Mouse (Mus musculus): ENCODE data around the gene Sh2b2. TPM values are rescaled to one million over a fixed set of nuclear protein-coding genes. Genes with fewer than 3 reads are reported as not detected.

Gene Sh2b2
- polyA plus RNA-seq, 1 experiment, result 1.3 TPM

GRCm38 (mm10) chr5:136243851-136244761, 2.2 kb downstream of the Sh2b2 start:
- peak overlapping the region; percentile 61 for H3K4me3 ChIP-seq (ENCODE audit: insufficient read depth, low read length)
- no peaks in the 10 kb centered on the region for H3K4me1 ChIP-seq (ENCODE audit: control insufficient read depth, insufficient read depth, low read length)
- H3K27ac ChIP-seq (ENCODE audit: insufficient read depth, low read length), result no peak overlapping the region
- no peak for TF ChIP-seq POLR2A (IDR thresholded peaks at IDR 0.05; ENCODE audit: low read depth, low read length)
- no peak for TF ChIP-seq CTCF (IDR thresholded peaks at IDR 0.05; ENCODE audit: borderline replicate concordance, insufficient read depth, low read length)

GRCm38 (mm10) chr5:136241161-136241560, 5.2 kb downstream of the Sh2b2 start:
- Histone ChIP-seq H3K4me3 (ENCODE audit: insufficient read depth, low read length) (no peak overlapping the region), H3K4me1 (ENCODE audit: control insufficient read depth, insufficient read depth, low read length) (no peaks in the 10 kb centered on the region)
- TF ChIP-seq CTCF (IDR thresholded peaks at IDR 0.05; ENCODE audit: borderline replicate concordance, insufficient read depth, low read length), result no peak
- TF ChIP-seq POLR2A (IDR thresholded peaks at IDR 0.05; ENCODE audit: low read depth, low read length), result no peak

GRCm38 (mm10) chr5:136240381-136240780, 6.0 kb downstream of the Sh2b2 start:
- H3K27ac ChIP-seq (ENCODE audit: insufficient read depth, low read length), result no peak overlapping the region
- H3K4me3 ChIP-seq (ENCODE audit: insufficient read depth, low read length), result no peak overlapping the region
- TF ChIP-seq CTCF (IDR thresholded peaks at IDR 0.05; ENCODE audit: borderline replicate concordance, insufficient read depth, low read length), result no peak
- no peak for TF ChIP-seq POLR2A (IDR thresholded peaks at IDR 0.05; ENCODE audit: low read depth, low read length)
- H3K4me1 ChIP-seq (ENCODE audit: control insufficient read depth, insufficient read depth, low read length), result no peaks in the 10 kb centered on the region

More at GRCm38 (mm10) chr5:136241161-136241560, 5.2 kb downstream of the Sh2b2 start:
- H3K27ac ChIP-seq (ENCODE audit: insufficient read depth, low read length), result no peak overlapping the region

GRCm38 (mm10) chr5:136237607-136238006, 8.7 kb downstream of the Sh2b2 start:
- Histone ChIP-seq H3K4me1 (ENCODE audit: control insufficient read depth, insufficient read depth, low read length) (no peaks in the 10 kb centered on the region), H3K27ac (ENCODE audit: insufficient read depth, low read length) (no peak overlapping the region), H3K4me3 (ENCODE audit: insufficient read depth, low read length) (no peak overlapping the region)
- TF ChIP-seq CTCF (IDR thresholded peaks at IDR 0.05; ENCODE audit: borderline replicate concordance, insufficient read depth, low read length) (no peak), POLR2A (IDR thresholded peaks at IDR 0.05; ENCODE audit: low read depth, low read length) (no peak)

GRCm38 (mm10) chr5:136236611-136237010, 9.7 kb downstream of the Sh2b2 start:
- no peak for TF ChIP-seq CTCF (IDR thresholded peaks at IDR 0.05; ENCODE audit: borderline replicate concordance, insufficient read depth, low read length)
- no peak for TF ChIP-seq POLR2A (IDR thresholded peaks at IDR 0.05; ENCODE audit: low read depth, low read length)
- no peaks in the 10 kb centered on the region for H3K4me1 ChIP-seq (ENCODE audit: control insufficient read depth, insufficient read depth, low read length)
- no peak overlapping the region for H3K4me3 ChIP-seq (ENCODE audit: insufficient read depth, low read length)
- no peak overlapping the region for H3K27ac ChIP-seq (ENCODE audit: insufficient read depth, low read length)

GRCm38 (mm10) chr5:136230348-136231035, 15.9 kb downstream of the Sh2b2 start:
- no peak overlapping the region for H3K4me3 ChIP-seq (ENCODE audit: insufficient read depth, low read length)
- TF ChIP-seq POLR2A (IDR thresholded peaks at IDR 0.05; ENCODE audit: low read depth, low read length) (no peak), CTCF (IDR thresholded peaks at IDR 0.05; ENCODE audit: borderline replicate concordance, insufficient read depth, low read length) (no peak)
- no peaks in the 10 kb centered on the region for H3K4me1 ChIP-seq (ENCODE audit: control insufficient read depth, insufficient read depth, low read length)
- no peak overlapping the region for H3K27ac ChIP-seq (ENCODE audit: insufficient read depth, low read length)

- Histone ChIP-seq H3K4me3 (ENCODE audit: insufficient read depth, low read length) (no peak overlapping the region), H3K27ac (ENCODE audit: insufficient read depth, low read length) (no peak overlapping the region), H3K4me1 (ENCODE audit: control insufficient read depth, insufficient read depth, low read length) (no peaks in the 10 kb centered on the region)
- no peak for TF ChIP-seq POLR2A (IDR thresholded peaks at IDR 0.05; ENCODE audit: low read depth, low read length)
- no peak for TF ChIP-seq CTCF (IDR thresholded peaks at IDR 0.05; ENCODE audit: borderline replicate concordance, insufficient read depth, low read length)
Observed at GRCm38 (mm10) chr5:136226246-136226876, 20.0 kb downstream of the Sh2b2 start.

GRCm38 (mm10) chr5:136218585-136218984, 27.8 kb downstream of the Sh2b2 start:
- no peaks in the 10 kb centered on the region for H3K4me1 ChIP-seq (ENCODE audit: control insufficient read depth, insufficient read depth, low read length)
- H3K27ac ChIP-seq (ENCODE audit: insufficient read depth, low read length), result no peak overlapping the region
- TF ChIP-seq CTCF (IDR thresholded peaks at IDR 0.05; ENCODE audit: borderline replicate concordance, insufficient read depth, low read length), result no peak
- H3K4me3 ChIP-seq (ENCODE audit: insufficient read depth, low read length), result no peak overlapping the region

- Histone ChIP-seq H3K27ac (ENCODE audit: insufficient read depth, low read length) (no peak overlapping the region), H3K4me3 (ENCODE audit: insufficient read depth, low read length) (no peak overlapping the region)
- TF ChIP-seq CTCF (IDR thresholded peaks at IDR 0.05; ENCODE audit: borderline replicate concordance, insufficient read depth, low read length) (no peak), POLR2A (IDR thresholded peaks at IDR 0.05; ENCODE audit: low read depth, low read length) (no peak)
Observed at GRCm38 (mm10) chr5:136217932-136218381, 28.4 kb downstream of the Sh2b2 start.

More at GRCm38 (mm10) chr5:136217932-136218381, 28.4 kb downstream of the Sh2b2 start:
- no peaks in the 10 kb centered on the region for H3K4me1 ChIP-seq (ENCODE audit: control insufficient read depth, insufficient read depth, low read length)
